21 mouse cellular contexts compared by ENCODE assay signal in the genomic region with DNA sequence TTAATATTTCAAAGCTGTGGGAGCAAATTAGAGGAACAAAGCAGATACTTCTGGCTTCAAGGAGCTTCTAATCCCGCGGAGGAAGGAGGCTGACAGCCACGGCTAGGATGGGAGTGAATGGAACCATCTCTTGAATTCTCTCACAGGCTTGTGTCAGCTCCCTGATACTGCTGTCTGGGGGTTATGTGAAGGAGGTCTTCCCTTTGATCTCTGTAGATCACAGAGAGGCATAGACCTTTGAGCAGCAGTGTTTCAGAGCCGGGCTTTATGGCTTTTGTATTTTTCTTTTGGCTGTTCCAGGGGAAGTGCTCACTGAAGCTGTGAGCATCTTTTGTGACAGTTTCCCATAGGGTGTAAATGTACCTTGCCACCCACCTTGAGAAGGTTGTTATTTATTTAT.
"Had no signal": no experiment of that assay in that cellular context is flagged by ENCODE, and none has a peak within 500 bp of the region (broad histone marks: within the 10 kb centered on the region; RNA-seq: fewer than 3 reads in every experiment).

No protein-coding gene starts in this region.

- H3K4me3 ChIP-seq: liver, embryonic 13.5 days; liver, embryonic 15.5 days; lung, embryonic 15.5 days; megakaryocyte, embryonic 14.5 days; myocyte; neural tube, embryonic 13.5 days; neural tube, embryonic 15.5 days had no signal

- H3K27ac ChIP-seq: liver, embryonic 13.5 days; liver, embryonic 15.5 days; lung, embryonic 15.5 days; macrophage; neural tube, embryonic 13.5 days; neural tube, embryonic 15.5 days had no signal

- H3K4me1 ChIP-seq: liver, embryonic 13.5 days; liver, embryonic 15.5 days; megakaryocyte, embryonic 14.5 days had no signal

- H3K27me3 ChIP-seq: liver, embryonic 13.5 days; liver, embryonic 15.5 days; lung, embryonic 15.5 days; megakaryocyte, embryonic 14.5 days; neural tube, embryonic 13.5 days had no signal

- H3K9ac ChIP-seq: liver, embryonic 13.5 days; liver, embryonic 15.5 days; liver, postnatal 0 days; lung, embryonic 15.5 days; neural tube, embryonic 13.5 days; neural tube, embryonic 15.5 days had no signal

- DNase-seq: liver, embryonic 13.5 days; liver, postnatal 0 days; lung, adult 2 months; lung, postnatal 14 days; lung, postnatal 36 days; retina, postnatal 1 day; right cerebral cortex, adult 18-20 months; right cerebral cortex, postnatal 25 days; right cerebral cortex, postnatal 4 days; spleen, adult 18-20 months; thymus, adult 18-20 months; thymus, postnatal 14 days; thymus, postnatal 36 days had no signal

- H3K4me2 ChIP-seq: liver, embryonic 13.5 days; liver, embryonic 15.5 days; lung, embryonic 15.5 days; neural tube, embryonic 13.5 days; neural tube, embryonic 15.5 days had no signal

- H3K36me3 ChIP-seq: liver, embryonic 13.5 days; liver, embryonic 15.5 days; lung, embryonic 15.5 days; neural tube, embryonic 13.5 days; neural tube, embryonic 15.5 days had no signal

- H3K9me3 ChIP-seq: lung, embryonic 15.5 days had no signal

- ATAC-seq: liver, postnatal 0 days; lung, postnatal 0 days had no signal
